Mouse (Mus musculus): Measurements from ENCODE around the gene Mpp6. TPM values are rescaled to one million over a fixed set of nuclear protein-coding genes. Genes with fewer than 3 reads are reported as not detected.

The Mpp6 gene
- polyA plus RNA-seq, 1 experiment from 2014 or later = 66.3 TPM

DNA sequence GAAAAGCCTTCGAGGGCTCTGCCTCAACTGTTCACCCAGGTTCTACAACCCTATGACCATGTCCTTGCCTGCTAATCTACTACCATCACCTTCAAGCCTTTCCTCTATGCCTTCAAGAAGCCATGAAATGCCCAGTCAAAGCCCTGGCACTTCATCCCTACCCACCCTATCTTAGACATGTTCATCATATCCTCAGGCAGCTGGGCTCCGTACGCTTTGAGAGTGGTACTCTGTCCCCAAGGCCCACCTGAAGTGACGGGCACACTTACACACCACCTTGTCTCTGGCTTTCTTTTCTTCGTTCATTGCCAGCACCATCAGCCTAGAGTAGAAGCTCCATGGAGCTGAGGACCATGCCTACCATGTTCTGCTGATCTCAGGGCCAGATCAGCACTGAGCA, 121.2 kb downstream of the Mpp6 start:
- Histone ChIP-seq H3K4me2 (no peak overlapping the region), H3K27me3 (replicated peaks) (no peaks in the 10 kb centered on the region), H3K4me1 (no peaks in the 10 kb centered on the region), H3K4me3 (replicated peaks) (no peak overlapping the region), H3K9me3 (replicated peaks) (no peaks in the 10 kb centered on the region), H3K9ac (replicated peaks) (no peak overlapping the region), H3K36me3 (no peaks in the 10 kb centered on the region), H3K27ac (replicated peaks) (no peak overlapping the region)
- WGBS = 92% methylated on average over 5 of the region's 5 CpGs
- no peak for ATAC-seq (ENCODE audit: low FRiP score)

- H3K4me1 ChIP-seq = no peaks in the 10 kb centered on the region
- no peak for ATAC-seq (ENCODE audit: low FRiP score)
- no peaks in the 10 kb centered on the region for H3K27me3 ChIP-seq (replicated peaks)
- H3K4me3 ChIP-seq (replicated peaks) = no peak overlapping the region
- H3K4me2 ChIP-seq = no peak overlapping the region
- no peaks in the 10 kb centered on the region for H3K9me3 ChIP-seq (replicated peaks)
- 68% methylated on average over 1 of the region's 1 CpGs for WGBS
- no peak overlapping the region for H3K27ac ChIP-seq (replicated peaks)
- H3K36me3 ChIP-seq = no peaks in the 10 kb centered on the region
- no peak overlapping the region for H3K9ac ChIP-seq (replicated peaks)
Observed at GRCm38 (mm10) chr6:50232984-50233383, 122.9 kb downstream of the Mpp6 start.

DNA sequence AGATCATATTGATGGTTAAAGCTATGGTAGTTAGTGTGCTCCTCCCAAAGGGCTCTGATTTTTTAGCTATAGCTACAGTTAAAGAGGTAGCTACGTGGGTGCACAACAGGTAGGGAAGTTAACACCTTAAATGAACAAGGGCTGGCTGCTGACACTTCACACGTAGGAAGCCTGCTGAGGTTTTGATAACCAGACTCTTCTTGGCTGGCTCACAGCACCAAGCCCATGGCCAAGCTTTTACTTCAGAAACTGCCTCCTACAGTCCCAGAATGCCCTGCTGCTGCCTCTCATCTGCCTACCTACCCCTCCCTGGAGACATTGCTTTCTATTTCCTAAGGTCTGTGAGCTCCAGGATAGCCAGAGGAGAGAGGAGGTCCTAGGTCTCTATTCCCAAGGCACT, 127.9 kb downstream of the Mpp6 start:
- Histone ChIP-seq H3K4me3 (replicated peaks) (no peak overlapping the region), H3K27me3 (replicated peaks) (no peaks in the 10 kb centered on the region), H3K36me3 (no peaks in the 10 kb centered on the region), H3K4me2 (no peak overlapping the region), H3K9me3 (replicated peaks) (no peaks in the 10 kb centered on the region), H3K4me1 (no peaks in the 10 kb centered on the region), H3K27ac (replicated peaks) (no peak overlapping the region), H3K9ac (replicated peaks) (no peak overlapping the region)
- WGBS = 73% methylated on average over 2 of the region's 2 CpGs
- ATAC-seq (ENCODE audit: low FRiP score) = no peak

GRCm38 (mm10) chr6:50239902-50240301, 129.9 kb downstream of the Mpp6 start:
- WGBS = 95% methylated on average over 2 of the region's 2 CpGs
- no peaks in the 10 kb centered on the region for H3K4me1 ChIP-seq
- ATAC-seq (ENCODE audit: low FRiP score) = no peak
- H3K4me3 ChIP-seq (replicated peaks) = no peak overlapping the region
- no peaks in the 10 kb centered on the region for H3K27me3 ChIP-seq (replicated peaks)
- no peak overlapping the region for H3K4me2 ChIP-seq
- no peaks in the 10 kb centered on the region for H3K9me3 ChIP-seq (replicated peaks)
- no peak overlapping the region for H3K9ac ChIP-seq (replicated peaks)
- H3K27ac ChIP-seq (replicated peaks) = no peak overlapping the region
- H3K36me3 ChIP-seq = 0 out of 2 replicates have a peak, but pooled peaks cover 3% of the 10 kb centered on the region

DNA sequence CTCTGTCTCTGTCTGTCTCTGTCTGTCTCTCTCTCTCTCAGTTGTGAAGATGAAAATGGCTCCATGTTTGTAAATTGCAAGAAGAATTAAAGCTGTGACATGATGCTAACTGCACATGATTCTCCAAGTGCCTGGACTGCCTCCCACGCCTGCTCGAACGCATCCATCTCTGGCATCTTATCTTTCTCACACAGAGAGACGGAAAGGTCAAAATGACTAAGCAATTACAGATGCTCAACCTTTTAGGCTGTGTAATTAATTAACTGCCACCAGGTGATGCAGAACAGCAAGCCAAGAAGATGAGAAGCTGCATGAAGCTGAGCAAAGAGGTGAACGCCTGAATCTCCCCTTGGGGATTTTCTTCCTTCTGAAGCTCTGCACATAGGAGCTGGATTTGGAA, 130.4 kb downstream of the Mpp6 start:
- 78% methylated on average over 5 of the region's 5 CpGs for WGBS
- ATAC-seq (ENCODE audit: low FRiP score) = no peak
- Histone ChIP-seq H3K36me3 (0 out of 2 replicates have a peak, but pooled peaks cover 3% of the 10 kb centered on the region), H3K27ac (replicated peaks) (no peak overlapping the region), H3K27me3 (replicated peaks) (no peaks in the 10 kb centered on the region), H3K4me2 (no peak overlapping the region), H3K9ac (replicated peaks) (no peak overlapping the region), H3K4me3 (replicated peaks) (no peak overlapping the region), H3K9me3 (replicated peaks) (no peaks in the 10 kb centered on the region), H3K4me1 (no peaks in the 10 kb centered on the region)

DNA sequence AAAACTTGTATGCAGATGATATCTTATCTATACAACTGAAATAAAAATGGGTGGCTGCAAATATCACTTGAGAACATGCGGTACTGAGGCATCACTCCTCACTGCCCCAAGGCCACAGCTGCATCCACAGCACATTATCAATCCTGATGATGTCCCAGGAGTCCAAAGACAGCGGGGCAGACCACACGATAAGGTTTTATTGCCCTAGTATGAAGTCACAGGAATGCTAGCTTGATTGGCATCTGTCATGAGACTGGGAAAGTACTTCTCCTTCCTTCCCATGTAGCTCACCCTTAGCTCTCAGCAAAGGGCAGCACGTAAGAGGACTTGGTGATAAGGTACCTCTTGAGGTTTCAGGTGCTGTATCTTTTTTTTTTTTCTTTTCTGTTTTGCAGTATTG, 134.1 kb downstream of the Mpp6 start:
- Histone ChIP-seq H3K4me2 (no peak overlapping the region), H3K36me3 (peaks cover 3% of the 10 kb centered on the region), H3K27ac (replicated peaks) (no peak overlapping the region), H3K9ac (replicated peaks) (no peak overlapping the region), H3K4me3 (replicated peaks) (no peak overlapping the region), H3K27me3 (replicated peaks) (no peaks in the 10 kb centered on the region), H3K4me1 (no peaks in the 10 kb centered on the region), H3K9me3 (replicated peaks) (no peaks in the 10 kb centered on the region)
- no peak for ATAC-seq (ENCODE audit: low FRiP score)
- WGBS = 48% methylated on average over 4 of the region's 4 CpGs

DNA sequence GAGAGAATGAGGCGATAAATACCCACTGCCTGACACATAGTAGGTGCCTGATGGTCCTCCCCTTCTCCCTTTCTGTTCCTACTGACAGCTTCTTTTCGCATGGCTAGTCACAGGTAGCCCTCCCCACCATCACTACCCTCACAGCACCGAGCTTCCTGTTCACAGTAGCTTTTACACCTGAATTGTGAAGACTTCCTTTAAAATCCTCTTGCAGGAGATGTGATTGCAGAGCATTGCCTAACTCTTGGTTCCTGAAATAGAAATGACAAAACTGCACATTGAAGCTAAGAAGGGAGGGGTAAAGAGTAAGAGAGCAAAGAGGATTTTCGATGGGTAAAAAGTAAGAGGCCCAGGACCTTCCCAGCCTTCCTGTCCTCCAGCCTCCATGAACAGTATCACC, 134.9 kb downstream of the Mpp6 start:
- WGBS = 83% methylated on average over 4 of the region's 4 CpGs
- H3K9ac ChIP-seq (replicated peaks) = no peak overlapping the region

DNA sequence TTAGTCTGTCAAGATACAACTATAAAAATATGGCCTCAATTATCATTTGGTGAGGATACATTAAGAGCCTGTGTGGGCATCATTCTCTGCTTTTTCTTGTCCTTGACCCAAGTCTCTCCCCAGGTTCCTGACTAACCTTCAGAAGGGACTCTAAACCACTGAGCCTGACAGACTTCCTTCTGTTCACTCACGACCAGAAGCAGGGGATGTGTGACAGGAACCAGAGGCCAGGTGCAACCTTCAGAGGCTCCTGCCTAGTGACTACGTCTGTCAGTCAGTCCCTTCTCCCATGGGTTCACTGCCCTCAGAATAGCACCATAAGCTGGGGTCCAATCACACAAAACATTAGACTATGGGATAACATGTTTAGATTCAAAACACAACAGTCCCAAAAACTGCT, 137.3 kb downstream of the Mpp6 start:
- no peak for ATAC-seq (ENCODE audit: low FRiP score)
- H3K27me3 ChIP-seq (replicated peaks) = no peaks in the 10 kb centered on the region
- no peak overlapping the region for H3K4me3 ChIP-seq (replicated peaks)
- H3K9me3 ChIP-seq (replicated peaks) = no peaks in the 10 kb centered on the region
- H3K4me2 ChIP-seq = no peak overlapping the region
- H3K27ac ChIP-seq (replicated peaks) = no peak overlapping the region
- no peak overlapping the region for H3K9ac ChIP-seq (replicated peaks)
- no peaks in the 10 kb centered on the region for H3K4me1 ChIP-seq
- 83% methylated on average over 2 of the region's 2 CpGs for WGBS
- H3K36me3 ChIP-seq = peaks cover 9% of the 10 kb centered on the region

More for the DNA sequence above, 134.9 kb downstream of the Mpp6 start:
- H3K4me2 ChIP-seq = no peak overlapping the region
- H3K9me3 ChIP-seq (replicated peaks) = no peaks in the 10 kb centered on the region
- no peaks in the 10 kb centered on the region for H3K4me1 ChIP-seq
- ATAC-seq (ENCODE audit: low FRiP score) = no peak
- H3K36me3 ChIP-seq = peaks cover 3% of the 10 kb centered on the region
- no peaks in the 10 kb centered on the region for H3K27me3 ChIP-seq (replicated peaks)
- H3K27ac ChIP-seq (replicated peaks) = no peak overlapping the region
- no peak overlapping the region for H3K4me3 ChIP-seq (replicated peaks)

DNA sequence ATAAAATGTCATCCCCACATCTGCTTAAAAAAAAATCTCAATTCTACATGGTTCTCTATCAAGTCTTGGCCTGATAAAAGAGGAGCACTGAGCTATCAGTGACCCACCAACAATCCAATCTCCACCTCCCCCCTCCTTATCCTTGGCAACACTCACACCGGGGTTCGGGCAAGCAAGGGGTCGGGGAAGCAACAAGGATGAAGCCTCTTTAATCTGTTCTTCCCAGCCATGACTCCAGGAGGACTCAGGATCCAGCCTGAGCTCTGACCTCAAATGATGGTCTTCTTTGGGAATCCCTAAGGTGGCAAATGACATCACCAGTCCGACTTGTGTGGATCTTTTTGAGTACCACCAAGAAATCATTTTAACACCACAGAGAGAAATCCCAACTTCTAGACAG, 137.8 kb downstream of the Mpp6 start:
- Histone ChIP-seq H3K9me3 (replicated peaks) (no peaks in the 10 kb centered on the region), H3K36me3 (peaks cover 9% of the 10 kb centered on the region), H3K27me3 (replicated peaks) (no peaks in the 10 kb centered on the region), H3K27ac (replicated peaks) (no peak overlapping the region), H3K4me1 (0 out of 2 replicates have a peak, but pooled peaks cover 3% of the 10 kb centered on the region), H3K4me2 (no peak overlapping the region), H3K4me3 (replicated peaks) (no peak overlapping the region), H3K9ac (replicated peaks) (no peak overlapping the region)
- WGBS = 93% methylated on average over 4 of the region's 4 CpGs
- no peak for ATAC-seq (ENCODE audit: low FRiP score)

Other genes starting within 250 kb of the Mpp6 start
- 76.3 and 86.0 TPM in 2 replicates for gene Gsdme, start 153.6 kb downstream of the Mpp6 start, polyA plus RNA-seq (2015; fragmentation: Nextera tagmentation; extraction: Ambion mirVana)

Data from neural tube, embryonic 15.5 days (tissue).